Mouse (Mus musculus) heart, adult 18-20 months (tissue): ENCODE measurements at regions not wholly inside any gene's neighbourhood (a gene's known extent, or its start where the extent isn't known, plus 50 kb on each side); places are given as distances from the start of the nearest gene placed in this dataset.

Source experiments
- DNase-seq, 2 experiments: peaks; one replicate each; pipeline ENCODE4 v3.0.0; 2021 to 2022; ENCODE audit warnings: mixed read lengths in 1 of 2

GRCm38 (mm10) chr3:38257076-38257842 lies 227.4 kb downstream of the Ankrd50 start:
- DNase-seq, result peak in 1 of 2 experiments; percentile 33

GRCm38 (mm10) chr3:38255674-38256073 lies 229.0 kb downstream of the Ankrd50 start:
- peak; percentile 78 to 83 for DNase-seq

- DNase-seq, result peak; percentile 93 to 94
Observed at GRCm38 (mm10) chr3:38254896-38255295, 229.7 kb downstream of the Ankrd50 start.

GRCm38 (mm10) chr3:38251592-38251991 lies 233.1 kb downstream of the Ankrd50 start:
- no peak for DNase-seq

GRCm38 (mm10) chr3:38250552-38250951 lies 234.1 kb downstream of the Ankrd50 start:
- no peak for DNase-seq

- DNase-seq, result no peak
Observed at GRCm38 (mm10) chr3:38248941-38249340, 235.7 kb downstream of the Ankrd50 start.

- DNase-seq, result peak; percentile 50 to 55
Observed at GRCm38 (mm10) chr3:38246439-38246838, 238.2 kb downstream of the Ankrd50 start.

GRCm38 (mm10) chr3:38243209-38243608 lies 241.4 kb downstream of the Ankrd50 start:
- DNase-seq, result no peak

GRCm38 (mm10) chr3:38237616-38238015 lies 247.0 kb downstream of the Ankrd50 start:
- DNase-seq, result no peak

- peak in 1 of 2 experiments; percentile 56 for DNase-seq
Observed at GRCm38 (mm10) chr3:38235736-38236083, 248.9 kb downstream of the Ankrd50 start.

GRCm38 (mm10) chr3:38235033-38235735 lies 249.5 kb downstream of the Ankrd50 start:
- DNase-seq, result peak; percentile 42 to 51

- peak; percentile 36 to 55 for DNase-seq
Observed at GRCm38 (mm10) chr3:38234534-38234933, 250.1 kb downstream of the Ankrd50 start.

- peak; percentile 53 to 55 for DNase-seq
Observed at GRCm38 (mm10) chr3:38234006-38234405, 250.6 kb downstream of the Ankrd50 start.

- DNase-seq, result no peak
Observed at GRCm38 (mm10) chr3:38233091-38233490, 251.6 kb downstream of the Ankrd50 start.

- DNase-seq, result peak; percentile 89 to 91
Observed at GRCm38 (mm10) chr3:38232111-38233076, 252.2 kb downstream of the Ankrd50 start.

- peak in 1 of 2 experiments; percentile 2 for DNase-seq
Observed at GRCm38 (mm10) chr3:38231506-38231905, 253.1 kb downstream of the Ankrd50 start.

- DNase-seq, result no peak
Observed at GRCm38 (mm10) chr3:38230796-38231195, 253.8 kb downstream of the Ankrd50 start.

GRCm38 (mm10) chr3:38229686-38230085 lies 255.0 kb downstream of the Ankrd50 start:
- DNase-seq, result no peak

GRCm38 (mm10) chr3:38229051-38229450 lies 255.6 kb downstream of the Ankrd50 start:
- DNase-seq, result no peak

GRCm38 (mm10) chr3:38227596-38227995 lies 257.0 kb downstream of the Ankrd50 start:
- DNase-seq, result peak; percentile 63 to 84

GRCm38 (mm10) chr3:38227121-38227520 lies 257.5 kb downstream of the Ankrd50 start:
- DNase-seq, result no peak

- no peak for DNase-seq
Observed at GRCm38 (mm10) chr3:38226147-38226546, 258.5 kb downstream of the Ankrd50 start.
